Mouse (Mus musculus) brain, embryonic 14.5 days (tissue): ENCODE measurements at regions not wholly inside any gene's neighbourhood (a gene's known extent, or its start where the extent isn't known, plus 50 kb on each side); places are given as distances from the start of the nearest gene placed in this dataset.

Experiments used
- DNase-seq: peaks from one replicate; pipeline ENCODE4 v3.0.0-alpha.2; 2011; ENCODE audit warnings: low read depth
- CTCF ChIP-seq: fragments of 200-500 bp; IDR thresholded peaks from 2 replicates; pipeline ENCODE4 v1.5.1; 2012; ENCODE audit warnings: inconsistent platforms, mild to moderate bottlenecking, moderate library complexity, borderline replicate concordance; ENCODE audit not compliant: insufficient read depth, insufficient read length; ENCODE audit errors: extremely low read depth
- POLR2A ChIP-seq: fragments of 200-500 bp; IDR thresholded peaks from 2 replicates; pipeline ENCODE4 v1.6.1; 2012; ENCODE audit warnings: mild to moderate bottlenecking, inconsistent platforms, borderline replicate concordance; ENCODE audit not compliant: poor library complexity, insufficient read depth, insufficient read length, severe bottlenecking; ENCODE audit errors: extremely low read depth

DNA sequence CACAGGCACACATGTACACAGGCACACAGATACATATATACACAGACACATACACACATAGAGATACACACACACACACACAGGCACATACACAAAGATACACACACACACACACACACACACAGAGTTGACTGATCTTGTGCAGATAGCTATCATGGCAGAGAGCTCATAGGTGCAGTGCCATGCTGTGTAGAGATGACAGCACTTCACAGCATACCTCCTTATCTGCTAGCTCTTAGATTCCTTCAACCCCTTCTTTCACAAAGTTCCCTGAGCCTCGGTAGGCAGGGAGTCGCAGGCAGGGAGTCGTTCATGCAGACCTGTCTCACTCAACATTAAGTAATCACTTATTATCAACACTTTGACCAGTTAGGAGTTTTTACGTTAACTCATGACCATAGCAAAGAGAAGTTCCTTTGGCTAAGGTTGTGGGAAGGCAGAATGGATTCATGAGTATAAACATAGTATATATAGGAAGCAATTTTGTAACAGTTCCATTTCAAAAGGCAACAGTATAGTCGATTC is 74.4 kb upstream of the Klf13 start:
- TF ChIP-seq POLR2A (no peak), CTCF (no peak)

DNA sequence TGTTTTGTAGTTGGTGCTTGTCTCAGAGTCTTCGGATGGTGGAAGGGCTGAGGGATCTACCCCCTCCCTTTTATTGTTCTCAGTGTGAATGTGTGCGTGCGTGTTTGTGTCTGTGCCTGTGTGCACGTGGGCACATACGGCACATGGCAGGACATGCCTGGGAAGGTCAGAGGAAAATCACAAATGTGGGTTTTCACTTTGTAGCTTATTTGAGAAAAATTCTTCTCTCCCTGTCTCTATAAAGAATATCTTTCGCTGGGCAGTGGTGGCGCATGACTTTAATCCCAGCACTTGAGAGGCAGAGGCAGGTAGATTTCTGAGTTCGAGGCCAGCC is 73.5 kb upstream of the Klf13 start:
- TF ChIP-seq CTCF (no peak), POLR2A (no peak)

More for the DNA sequence above, 74.4 kb upstream of the Klf13 start:
- no peak for DNase-seq

DNA sequence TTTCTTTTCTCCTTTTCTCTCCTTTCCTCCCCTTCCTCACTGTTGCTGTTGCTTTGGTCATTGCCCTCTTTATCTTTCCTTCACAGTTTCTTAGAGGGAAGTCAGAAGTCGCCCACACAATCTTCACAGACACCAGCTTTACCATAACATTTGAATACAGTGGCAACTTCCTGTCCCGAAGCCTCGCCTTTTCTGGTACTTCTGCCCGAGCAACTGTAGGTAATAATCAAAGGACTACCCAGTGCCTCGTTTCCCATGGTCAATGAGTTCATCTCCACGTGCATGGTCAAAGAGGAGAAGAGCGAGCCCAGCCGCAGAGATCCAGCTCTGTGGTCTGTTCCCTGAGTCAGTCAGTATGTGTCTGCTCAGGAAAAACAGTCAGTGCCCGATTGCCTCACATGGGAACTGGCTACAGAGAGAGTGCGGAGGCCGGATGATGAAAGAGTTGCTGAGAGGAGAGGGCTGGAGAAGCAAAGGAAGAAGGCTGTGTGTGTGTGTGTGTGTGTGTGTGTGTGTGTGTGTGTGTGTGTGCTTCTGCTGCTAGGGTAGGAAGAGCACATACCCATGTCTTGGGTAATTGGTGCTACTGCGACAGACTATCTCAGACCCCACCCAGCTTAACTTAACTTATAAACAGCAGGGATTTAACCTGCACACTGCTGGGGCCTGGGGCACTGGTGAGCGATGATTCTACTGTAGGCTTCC is 73.0 kb upstream of the Klf13 start:
- DNase-seq = no peak
- TF ChIP-seq CTCF = no peak
- no peak for TF ChIP-seq POLR2A

More for the DNA sequence above, 73.5 kb upstream of the Klf13 start:
- DNase-seq = no peak

DNA sequence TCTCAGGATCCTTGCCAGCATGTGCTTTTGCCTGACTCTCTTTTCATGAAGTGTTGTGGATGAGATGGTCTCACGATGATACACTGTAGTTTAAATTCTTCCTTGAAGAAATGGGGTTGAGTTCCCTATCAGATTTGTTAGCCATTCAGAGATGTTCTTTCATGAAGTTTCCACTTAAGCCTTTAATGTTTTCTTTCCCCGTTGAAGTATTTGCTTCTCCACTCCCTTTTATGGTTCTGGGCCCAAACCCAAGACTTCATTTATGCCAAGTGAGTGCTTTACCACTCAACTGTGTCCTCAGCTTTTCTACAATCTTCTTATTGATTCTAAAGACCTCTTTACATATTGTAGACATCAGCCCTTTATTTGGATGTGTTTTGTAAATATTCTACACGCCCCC is 71.9 kb upstream of the Klf13 start:
- DNase-seq = no peak
- no peak for TF ChIP-seq POLR2A
- no peak for TF ChIP-seq CTCF

- no peak for DNase-seq
- TF ChIP-seq POLR2A = no peak
Measured at GRCm38 (mm10) chr7:64007766-64008165, 69.1 kb upstream of the Klf13 start.

DNA sequence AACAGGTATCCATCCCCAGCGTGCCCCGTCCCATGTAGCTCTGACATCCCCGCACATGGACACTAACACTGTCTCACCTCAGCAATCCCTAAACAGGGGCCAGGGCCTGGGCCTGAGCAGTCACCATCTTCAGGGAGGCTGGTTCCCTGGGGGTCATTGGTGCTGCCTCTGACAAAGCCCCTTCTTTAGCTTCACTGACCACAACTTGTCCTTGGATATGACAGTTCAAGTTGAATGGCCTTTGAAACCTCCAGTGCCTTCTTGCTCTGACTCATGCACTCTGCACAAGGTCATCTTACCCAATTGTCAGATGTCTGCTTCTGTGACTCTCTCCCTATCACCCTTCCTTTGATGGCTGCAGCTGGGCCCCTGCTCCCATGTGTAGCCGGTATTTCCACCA is 68.2 kb upstream of the Klf13 start:
- TF ChIP-seq CTCF (no peak), POLR2A (no peak)

DNA sequence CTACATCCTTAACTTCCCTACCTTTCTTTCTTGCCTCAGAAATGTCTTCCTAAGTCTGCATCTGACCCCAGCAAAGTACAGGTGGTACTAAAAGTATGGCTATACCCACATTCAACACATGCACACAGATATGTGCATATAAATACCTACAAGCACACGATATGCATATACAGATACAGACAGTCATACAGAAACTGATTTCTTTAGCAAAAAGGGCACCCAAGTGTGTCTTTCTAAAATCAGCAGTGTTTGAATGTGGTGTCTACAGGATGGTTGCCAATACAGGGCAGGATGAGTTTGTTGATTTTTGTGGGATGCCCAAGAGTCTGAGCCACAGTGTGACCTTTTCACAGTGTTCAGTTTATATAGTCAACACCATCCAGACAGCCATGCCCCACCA is 67.0 kb upstream of the Klf13 start:
- TF ChIP-seq POLR2A = no peak
- TF ChIP-seq CTCF = no peak
- no peak for DNase-seq

More for the DNA sequence above, 68.2 kb upstream of the Klf13 start:
- no peak for DNase-seq

GRCm38 (mm10) chr7:64003904-64004303 is 65.2 kb upstream of the Klf13 start:
- no peak for DNase-seq
- TF ChIP-seq CTCF (no peak), POLR2A (no peak)

DNA sequence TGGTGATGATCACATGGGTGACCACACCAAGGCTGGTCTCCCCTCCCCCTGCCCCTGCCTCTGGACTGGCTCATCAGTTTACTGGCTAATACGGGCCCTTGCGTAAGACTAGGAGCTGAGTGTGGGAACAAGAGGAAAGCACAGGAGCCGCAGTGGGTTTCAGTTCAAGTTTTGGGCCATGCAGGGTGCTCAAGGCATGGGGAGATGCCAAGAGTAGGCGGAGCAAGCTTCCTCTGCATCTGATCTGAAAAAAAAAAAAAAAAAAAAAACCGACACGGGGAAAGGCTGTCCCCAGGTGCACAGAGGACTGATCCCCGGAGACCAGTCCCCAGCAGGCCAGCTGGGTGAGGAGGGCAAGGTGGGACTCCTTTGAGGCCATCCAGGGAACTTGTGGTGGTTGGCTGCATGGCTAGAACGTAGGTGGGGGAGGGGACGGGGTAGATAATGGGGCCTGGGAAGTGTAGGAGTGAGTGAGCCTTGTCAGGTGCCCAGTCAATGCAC is 62.9 kb upstream of the Klf13 start:
- TF ChIP-seq POLR2A (no peak), CTCF (no peak)
- DNase-seq = no peak

GRCm38 (mm10) chr7:63998995-63999960 is 60.6 kb upstream of the Klf13 start:
- DNase-seq = no peak
- TF ChIP-seq POLR2A (no peak), CTCF (no peak)

DNA sequence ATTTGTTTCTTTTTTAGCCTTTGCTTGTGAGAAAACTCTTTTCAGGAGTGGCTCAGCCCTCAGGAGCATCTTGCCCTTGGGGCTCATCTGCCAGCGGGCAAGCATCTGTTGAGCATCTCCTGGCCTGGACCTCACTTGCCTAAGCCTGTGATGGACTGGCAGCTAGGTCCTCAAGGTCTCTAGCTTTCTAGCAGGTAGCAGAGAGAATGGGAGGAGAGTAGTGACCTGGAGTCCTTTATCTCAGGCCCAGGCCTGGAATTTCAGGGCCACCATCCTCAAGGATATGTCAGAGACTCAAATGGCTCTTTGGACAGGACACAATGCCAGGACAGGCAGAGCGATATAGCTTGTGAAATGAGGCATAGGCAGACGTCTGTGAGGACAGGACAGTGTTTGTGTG is 59.3 kb upstream of the Klf13 start:
- DNase-seq = no peak
- no peak for TF ChIP-seq CTCF
- no peak for TF ChIP-seq POLR2A
